Mouse (Mus musculus): ENCODE measurements around the gene Gm3594.
"Not testable (repeated sequence)": the region's sequence is repeated elsewhere in the genome, so short reads cannot be mapped to it uniquely, and the experiment has no call there.

The Gm3594 gene

GRCm38 (mm10) chr14:6444511-6444910, at the start of gene Gm3594:
Gene Gm3594 (minus strand): TSS chr14:6444611.
- DNase-seq (ENCODE audit: low spot score in 2 of 2) = not testable (repeated sequence)

DNA sequence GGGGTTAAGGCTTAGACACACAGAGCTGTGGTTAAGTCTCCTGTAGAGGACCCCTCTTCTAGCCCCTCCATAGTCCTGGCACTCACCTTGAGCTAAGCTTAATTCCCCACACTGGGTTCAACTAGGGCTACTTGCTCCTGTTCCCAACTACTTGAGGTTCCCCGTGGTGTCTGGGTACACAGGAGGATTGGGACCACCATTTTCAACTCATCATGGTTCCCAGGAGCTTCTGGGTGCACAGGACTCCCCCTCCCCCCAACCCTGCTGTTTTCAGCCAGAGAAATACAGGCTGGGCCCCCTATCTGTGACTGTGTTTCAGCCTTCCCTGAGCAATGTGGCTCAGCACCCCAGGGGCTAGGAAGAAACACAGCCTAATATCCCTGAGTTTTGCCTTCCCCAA, 41.9 kb upstream of the Gm3594 start:
- not testable (repeated sequence) for DNase-seq (ENCODE audit: low spot score in 2 of 2)

- DNase-seq (ENCODE audit: low spot score in 2 of 2) = not testable (repeated sequence)
Observed at GRCm38 (mm10) chr14:6485541-6485940, 41.1 kb upstream of the Gm3594 start.

GRCm38 (mm10) chr14:6482126-6482525, 37.7 kb upstream of the Gm3594 start:
- not testable (repeated sequence) for DNase-seq (ENCODE audit: low spot score in 2 of 2)

DNA sequence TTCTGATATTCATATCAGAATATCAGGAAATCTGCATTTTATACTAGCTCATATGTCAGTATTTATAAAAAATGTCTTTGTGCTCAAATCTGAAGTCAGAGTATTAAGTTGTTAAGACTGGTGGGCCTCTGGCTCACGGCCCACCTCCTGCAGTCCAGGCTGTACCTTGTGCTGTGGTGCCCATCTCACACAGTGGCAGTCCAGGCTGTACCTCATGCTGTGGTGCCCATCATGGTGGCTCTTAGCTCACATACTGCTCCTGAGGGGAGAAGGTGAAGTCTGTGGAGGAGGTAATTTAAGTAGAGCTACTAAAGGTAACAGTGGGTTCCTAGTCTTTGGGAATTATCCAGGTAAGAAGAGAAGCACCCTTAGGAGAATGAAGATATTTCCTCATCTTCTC, 27.4 kb upstream of the Gm3594 start:
- not testable (repeated sequence) for DNase-seq (ENCODE audit: low spot score in 2 of 2)

GRCm38 (mm10) chr14:6440774-6441173, 3.6 kb downstream of the Gm3594 start:
- DNase-seq (ENCODE audit: low spot score in 2 of 2) = not testable (repeated sequence)

DNA sequence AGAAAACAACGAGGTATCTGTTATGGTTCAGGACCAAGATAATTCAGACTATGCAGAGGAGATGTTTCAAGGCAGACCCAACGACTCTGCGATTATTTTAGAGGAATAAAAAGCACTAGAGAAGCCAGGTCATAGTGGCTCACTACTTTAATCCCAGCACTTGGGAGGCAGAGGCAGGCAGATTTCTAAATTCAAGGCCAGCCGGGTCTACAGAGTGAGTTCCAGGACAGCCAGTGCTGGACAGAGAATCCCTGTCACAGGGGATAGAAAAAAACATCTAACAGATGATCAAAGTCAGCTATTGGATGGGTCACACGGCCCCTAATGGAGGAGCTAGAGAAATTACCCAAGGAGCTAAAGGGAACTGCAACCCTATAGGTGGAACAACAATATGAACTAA, 4.2 kb downstream of the Gm3594 start:
- not testable (repeated sequence) for DNase-seq (ENCODE audit: low spot score in 2 of 2)

GRCm38 (mm10) chr14:6426766-6427165, 17.6 kb downstream of the Gm3594 start:
- peak; percentile 4 to 10 for DNase-seq (ENCODE audit: low spot score in 2 of 2)

DNA sequence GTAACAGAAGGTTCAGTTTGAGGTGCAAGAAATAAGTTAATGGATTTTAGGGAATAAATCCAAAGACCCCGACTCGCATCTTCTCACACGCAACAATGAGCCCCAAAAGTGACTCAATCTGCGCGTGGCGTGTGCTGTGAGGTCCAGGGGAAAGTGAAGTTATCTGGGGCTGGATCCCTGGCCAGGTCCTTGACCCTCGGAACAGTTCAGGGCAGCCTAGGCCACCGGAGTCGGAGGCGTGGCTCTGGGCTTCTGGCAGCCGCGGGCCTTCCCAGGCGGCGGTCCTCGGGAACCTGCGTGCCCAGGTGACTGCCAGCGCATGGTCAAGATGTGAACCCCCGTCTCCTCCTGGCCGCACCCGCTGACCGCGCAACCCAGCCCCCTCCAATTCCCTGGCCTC, 18.1 kb downstream of the Gm3594 start:
- DNase-seq (ENCODE audit: low spot score in 2 of 2) = not testable (repeated sequence)

GRCm38 (mm10) chr14:6412382-6412781, 32.0 kb downstream of the Gm3594 start, which contains the start of gene Gm3591:
Gene Gm3591 (minus strand): TSS chr14:6412482.
- DNase-seq (ENCODE audit: low spot score in 2 of 2) = not testable (repeated sequence)

DNA sequence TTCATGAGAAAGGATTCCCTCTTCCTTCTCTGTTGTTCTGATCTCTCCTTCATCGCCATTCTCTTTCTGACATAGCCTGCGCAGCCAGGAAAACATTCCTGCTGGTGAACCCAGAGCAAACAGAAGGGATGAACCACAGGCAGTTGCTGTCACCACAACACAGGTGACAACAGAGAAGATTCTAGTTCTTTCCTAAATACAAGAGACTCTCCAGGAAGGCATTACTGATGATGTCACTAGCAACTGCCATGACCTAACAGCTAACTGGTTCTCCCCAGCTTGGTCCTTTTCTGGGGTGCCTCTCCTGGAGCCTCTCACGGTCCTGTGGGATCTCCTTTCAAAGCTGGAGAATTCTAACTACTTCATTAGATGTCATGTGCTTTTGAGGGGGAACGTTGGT, 54.2 kb downstream of the Gm3594 start, which contains the start of gene Gm16440:
Gm16440 (minus strand) TSS at position 101 of the 400 bp plus-strand sequence.
- DNase-seq (ENCODE audit: low spot score in 2 of 2) = not testable (repeated sequence)
